ENCODE assay signal across 8 mouse cellular contexts in genomic region chr16:35771141-35771540, GRCm38 (mm10). TPM values are rescaled to one million over a fixed set of nuclear protein-coding genes. Genes with fewer than 3 reads are reported as not detected.
A peak's percentile ranks its signal among the peaks of the same experiment; 100 is the strongest.
DNase-seq lines count a peak whose midpoint lies in the region; ATAC-seq lines count a peak whose summit lies in the region.

No protein-coding gene starts in this region.

- H3K4me3 ChIP-seq in erythroblast, embryonic 14.5 days (replicated peaks), result peak overlapping the region; percentile 74
- H3K4me3 ChIP-seq in liver, embryonic 12.5 days, result peak overlapping the region; percentile 92

- 31% methylated on average over 8 of the region's 8 CpGs for WGBS in liver, embryonic 12.5 days (ENCODE audit: insufficient replicate concordance)

- H3K4me1 ChIP-seq in erythroblast, embryonic 14.5 days (ENCODE audit: control insufficient read depth), result peaks cover 62% of the 10 kb centered on the region
- peaks cover 58% of the 10 kb centered on the region for H3K4me1 ChIP-seq in liver, embryonic 12.5 days

- H3K36me3 ChIP-seq in erythroblast, embryonic 14.5 days (ENCODE audit: control insufficient read depth), result peaks cover 30% of the 10 kb centered on the region
- H3K36me3 ChIP-seq in liver, embryonic 12.5 days, result peaks cover 9% of the 10 kb centered on the region; the same call in 1 of the 2 replicates

- peak overlapping the region; percentile 93 for H3K27ac ChIP-seq in liver, embryonic 12.5 days

- no peak for ATAC-seq in erythroblast, adult 5-6 weeks (replicated peaks; ENCODE audit: low FRiP score, poor library complexity, severe bottlenecking)
- no peak for ATAC-seq in liver, embryonic 12.5 days

- no peaks in the 10 kb centered on the region for H3K27me3 ChIP-seq in erythroblast, embryonic 14.5 days (ENCODE audit: control insufficient read depth)
- no peaks in the 10 kb centered on the region for H3K27me3 ChIP-seq in liver, embryonic 12.5 days (replicated peaks)

- no peaks in the 10 kb centered on the region for H3K9me3 ChIP-seq in erythroblast, embryonic 14.5 days (ENCODE audit: control insufficient read depth, low read length)
- H3K9me3 ChIP-seq in liver, embryonic 12.5 days (replicated peaks), result no peaks in the 10 kb centered on the region

- DNase-seq in thymus, postnatal 4 days, result peak; percentile 20
- no peak for DNase-seq in thymus, postnatal 10 days (ENCODE audit: low spot score in 2 of 2)
- DNase-seq in ovary, postnatal 10 days (ENCODE audit: low spot score), result no peak
- DNase-seq in left cerebral cortex, postnatal 14 days (ENCODE audit: low spot score in 2 of 2), result no peak
- no peak for DNase-seq in left cerebral cortex, postnatal 25 days (ENCODE audit: low spot score in 2 of 2)

- H3K9ac ChIP-seq in liver, embryonic 12.5 days, result peak overlapping the region; percentile 97

- H3K4me2 ChIP-seq in liver, embryonic 12.5 days, result peak overlapping the region; percentile 85

- intact Hi-C loops in left cerebral cortex, postnatal 14 days (cut with DNase I), result no loop called here
- intact Hi-C loops in left cerebral cortex, postnatal 25 days (cut with DNase I), result no loop called here

RNA-seq across cellular contexts. Expression of gene Hspbap1, which starts 1.0 kb away (rescaled TPM):
- 6.2 and 6.4 TPM in 2 replicates for polyA plus RNA-seq in erythroblast, embryonic 14.5 days (2012)
- total RNA-seq in erythroblast, adult 5-6 weeks (2015; ENCODE audit: low replicate concordance), result 30.4 and 37.4 TPM in 2 replicates
- total RNA-seq in erythroblast, adult 5-6 weeks (2017; ENCODE audit: low replicate concordance), result 63.4 and 71.3 TPM in 2 replicates
- polyA plus RNA-seq in liver, embryonic 12.5 days (2016; fragmentation: Nextera tagmentation; extraction: Ambion mirVana), result 22.4 and 23.0 TPM in 2 replicates
- 1 to 10 TPM; 5.1 to 6.0 TPM for total RNA-seq in left cerebral cortex, postnatal 14 days (2021)
- 1 to 10 TPM; 6.0 to 6.1 TPM for total RNA-seq in left cerebral cortex, postnatal 25 days (2021)

RNA-seq across cellular contexts. Expression of gene Dirc2, which starts 2.0 kb away (rescaled TPM):
- polyA plus RNA-seq in erythroblast, embryonic 14.5 days (2012), result 0.34 and 0.97 TPM in 2 replicates
- total RNA-seq in erythroblast, adult 5-6 weeks (2015; ENCODE audit: low replicate concordance), result 15.2 and 16.7 TPM in 2 replicates
- total RNA-seq in erythroblast, adult 5-6 weeks (2017; ENCODE audit: low replicate concordance), result 19.2 and 23.3 TPM in 2 replicates
- 7.1 and 7.8 TPM in 2 replicates for polyA plus RNA-seq in liver, embryonic 12.5 days (2016; fragmentation: Nextera tagmentation; extraction: Ambion mirVana)
- 10 to 100 TPM; 78.9 to 81.1 TPM for total RNA-seq in left cerebral cortex, postnatal 14 days (2021)
- 10 to 100 TPM; 67.7 to 72.7 TPM for total RNA-seq in left cerebral cortex, postnatal 25 days (2021)

Comparison
In these comparisons a context has a peak if more than half of its experiments do, and no peak if none do; other contexts are left out.
1. RNA of gene Hspbap1, which starts 1.0 kb away (total RNA-seq): 30.4 to 71.3 TPM in erythroblast, adult 5-6 weeks; 6.0 to 6.1 TPM in left cerebral cortex, postnatal 25 days and 5.1 to 6.0 TPM in left cerebral cortex, postnatal 14 days; every median in the first group is over 4 times any median in the second.